Mouse (Mus musculus) liver, embryonic 11.5 days (tissue): ENCODE measurements around the gene Acsl4. TPM values are rescaled to one million over a fixed set of nuclear protein-coding genes. Genes with fewer than 3 reads are reported as not detected.

Experiments used
- ATAC-seq: fragments of 200-750 bp; cut with Nextera tagmentation; replicated peaks from 2 replicates; pipeline ENCODE4 v1.8.0; 2017; ENCODE audit warnings: moderate number of reproducible peaks, mild to moderate bottlenecking, moderate TSS enrichment, moderate library complexity; ENCODE audit not compliant: low FRiP score
- DNase-seq: peaks from one replicate; pipeline ENCODE4 v3.0.0-alpha.2; 2017; ENCODE audit warnings: low spot score
- H3K27ac ChIP-seq: fragments of 300-500 bp; sonication (generic); 2 replicates; pipeline ENCODE4 v1.5.1; 2014; ENCODE audit warnings: mild to moderate bottlenecking, low read depth, low read length, control low read depth
- H3K27me3 ChIP-seq: fragments of 300-500 bp; sonication (generic); replicated peaks from 2 replicates; pipeline ENCODE4 v1.6.1; 2014; ENCODE audit warnings: low read length, mixed read lengths; ENCODE audit not compliant: control insufficient read depth, insufficient read depth
- H3K36me3 ChIP-seq: fragments of 300-500 bp; sonication (generic); 2 replicates; pipeline ENCODE4 v1.6.1; 2014; ENCODE audit warnings: mild to moderate bottlenecking, low read length, moderate library complexity, mixed read lengths; ENCODE audit not compliant: control insufficient read depth, insufficient read depth
- H3K4me1 ChIP-seq: fragments of 300-500 bp; sonication (generic); replicated peaks from 2 replicates; pipeline ENCODE4 v1.6.1; 2014; ENCODE audit warnings: low read length, mixed read lengths; ENCODE audit not compliant: control insufficient read depth, insufficient read depth
- H3K4me2 ChIP-seq: fragments of 300-500 bp; sonication (generic); 2 replicates; pipeline ENCODE4 v1.6.1; 2014; ENCODE audit warnings: mild to moderate bottlenecking, control low read depth, moderate library complexity
- H3K4me3 ChIP-seq: fragments of 300-500 bp; sonication (generic); 2 replicates; pipeline ENCODE4 v1.5.1; 2014; ENCODE audit warnings: low read depth, low read length, control low read depth
- H3K9ac ChIP-seq: fragments of 300-500 bp; sonication (generic); 2 replicates; pipeline ENCODE4 v1.6.1; 2014; ENCODE audit warnings: low read depth, low read length, control low read depth
- H3K9me3 ChIP-seq: fragments of 300-500 bp; sonication (generic); 2 replicates; pipeline ENCODE4 v1.6.1; 2016; ENCODE audit warnings: low read length, inconsistent platforms, mixed read lengths; ENCODE audit not compliant: control insufficient read depth
- WGBS: fragments of 180-500 bp; shearing (Covaris S2); extraction: QIAGEN DNeasy Blood & Tissue Kit; methylation state at CpG from one replicate; pipeline ENCODE4 v1.1.7; 2014; 5-methylcytosine and 5-hydroxymethylcytosine counted together
- polyA plus RNA-seq: library from polyadenylated mRNA; unstranded; fragments of >200 nt; fragmentation: Nextera tagmentation; extraction: Ambion mirVana; gene quantifications from 2 replicates; pipeline ENCODE4 v1.2.1, GENCODE M21; 2014

The Acsl4 gene
- polyA plus RNA-seq, 1 experiment from 2014 or later = 19.8 TPM

DNA sequence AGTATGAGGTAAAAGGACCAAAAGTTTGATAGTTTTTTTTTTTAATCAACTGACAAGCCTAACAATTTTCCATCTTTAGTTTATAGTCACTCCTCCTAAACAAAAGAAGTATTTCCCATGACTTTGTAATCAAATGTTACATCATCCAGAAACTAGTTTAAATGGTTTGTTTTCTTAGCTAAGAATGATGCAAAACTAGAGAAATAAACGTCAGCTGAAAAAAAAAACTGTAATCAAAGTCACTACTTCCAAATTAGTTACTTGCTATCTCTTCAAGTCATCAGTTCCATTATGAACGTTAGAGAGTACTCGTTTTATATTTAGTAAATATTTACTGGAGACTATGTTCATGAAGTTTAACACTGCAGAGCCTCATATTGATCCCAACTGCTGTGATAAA lies 13.6 kb downstream of the Acsl4 start:
- DNase-seq (no peak), ATAC-seq (no peak)
- Histone ChIP-seq H3K4me3 (no peak overlapping the region), H3K27ac (no peak overlapping the region), H3K9ac (no peak overlapping the region), H3K36me3 (no peaks in the 10 kb centered on the region), H3K4me2 (no peak overlapping the region), H3K9me3 (no peaks in the 10 kb centered on the region), H3K27me3 (no peaks in the 10 kb centered on the region), H3K4me1 (no peaks in the 10 kb centered on the region)
- 77% methylated on average over 3 of the region's 3 CpGs for WGBS

DNA sequence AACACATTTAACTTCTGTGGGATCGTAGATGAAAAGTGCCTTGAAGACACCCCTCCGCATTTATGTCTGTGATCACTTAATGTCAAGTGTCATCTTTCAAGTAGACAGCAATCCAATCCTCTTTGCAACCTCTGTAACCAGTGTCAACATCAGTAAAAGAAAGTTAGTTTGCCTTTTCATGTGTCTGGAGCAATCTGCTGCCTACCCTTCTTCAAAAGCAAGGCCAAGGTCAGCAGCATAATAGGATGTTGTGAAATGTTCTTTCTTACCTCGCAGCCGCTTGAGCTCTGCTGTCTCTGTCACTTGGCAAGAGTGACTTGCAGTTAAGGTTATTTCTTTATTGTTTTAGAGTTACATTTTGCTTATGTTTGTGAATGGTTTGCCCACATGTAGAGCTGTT lies 14.8 kb downstream of the Acsl4 start:
- no peak overlapping the region for H3K27ac ChIP-seq
- no peak overlapping the region for H3K4me2 ChIP-seq
- no peak for DNase-seq
- no peaks in the 10 kb centered on the region for H3K9me3 ChIP-seq
- no peak overlapping the region for H3K4me3 ChIP-seq
- H3K36me3 ChIP-seq = no peaks in the 10 kb centered on the region
- no peaks in the 10 kb centered on the region for H3K4me1 ChIP-seq
- H3K9ac ChIP-seq = no peak overlapping the region
- ATAC-seq = no peak
- WGBS = 87% methylated on average over 4 of the region's 4 CpGs
- no peaks in the 10 kb centered on the region for H3K27me3 ChIP-seq

DNA sequence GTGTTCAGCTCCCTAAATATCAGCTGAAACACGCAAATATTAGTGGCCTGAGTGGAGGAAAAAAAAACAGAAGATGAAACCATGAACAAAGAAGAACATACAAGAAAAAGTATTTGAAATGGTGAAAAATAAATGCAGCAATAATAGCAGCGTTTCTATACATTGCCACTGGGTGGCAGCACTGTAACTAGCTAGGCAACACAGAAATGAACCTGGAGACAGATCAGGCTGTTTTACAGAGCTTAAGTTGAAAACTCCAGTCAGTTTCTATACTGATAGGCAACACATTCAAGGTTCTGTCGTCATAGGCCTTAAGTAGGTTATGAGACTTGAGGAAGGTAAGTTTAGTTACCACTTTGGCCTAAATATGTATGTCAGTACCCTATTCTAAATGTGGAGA lies 17.9 kb downstream of the Acsl4 start:
- WGBS = 20% methylated on average over 3 of the region's 3 CpGs
- ATAC-seq = no peak
- no peak for DNase-seq

DNA sequence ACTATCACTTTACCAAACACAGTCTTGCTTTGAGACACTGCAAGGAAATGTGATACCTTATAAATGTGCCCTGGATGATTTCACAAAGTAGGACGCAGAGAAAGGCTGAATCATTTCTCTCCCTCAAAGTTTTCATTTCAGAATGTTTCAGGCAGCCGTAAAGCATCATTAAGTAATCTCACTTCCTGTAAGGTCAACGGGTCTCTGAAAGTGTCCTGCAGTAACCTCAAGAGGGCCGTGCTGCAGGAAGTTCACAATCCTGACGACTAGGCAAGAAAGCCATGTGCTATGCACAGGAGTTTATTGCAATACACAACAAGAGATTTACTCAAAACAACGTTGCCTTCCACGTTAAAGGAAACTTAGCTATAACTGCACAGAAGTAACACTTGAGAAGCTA lies 20.4 kb downstream of the Acsl4 start:
- DNase-seq (no peak), ATAC-seq (no peak)
- Histone ChIP-seq H3K4me3 (no peak overlapping the region), H3K27me3 (no peaks in the 10 kb centered on the region), H3K9ac (no peak overlapping the region), H3K27ac (no peak overlapping the region), H3K4me1 (no peaks in the 10 kb centered on the region), H3K4me2 (no peak overlapping the region), H3K36me3 (no peaks in the 10 kb centered on the region), H3K9me3 (no peaks in the 10 kb centered on the region)
- WGBS = 32% methylated on average over 7 of the region's 7 CpGs

More for the DNA sequence above, 17.9 kb downstream of the Acsl4 start:
- H3K9me3 ChIP-seq = no peaks in the 10 kb centered on the region
- H3K27ac ChIP-seq = no peak overlapping the region
- no peaks in the 10 kb centered on the region for H3K4me1 ChIP-seq
- no peak overlapping the region for H3K4me3 ChIP-seq
- no peak overlapping the region for H3K9ac ChIP-seq
- no peak overlapping the region for H3K4me2 ChIP-seq
- H3K27me3 ChIP-seq = no peaks in the 10 kb centered on the region
- no peaks in the 10 kb centered on the region for H3K36me3 ChIP-seq

DNA sequence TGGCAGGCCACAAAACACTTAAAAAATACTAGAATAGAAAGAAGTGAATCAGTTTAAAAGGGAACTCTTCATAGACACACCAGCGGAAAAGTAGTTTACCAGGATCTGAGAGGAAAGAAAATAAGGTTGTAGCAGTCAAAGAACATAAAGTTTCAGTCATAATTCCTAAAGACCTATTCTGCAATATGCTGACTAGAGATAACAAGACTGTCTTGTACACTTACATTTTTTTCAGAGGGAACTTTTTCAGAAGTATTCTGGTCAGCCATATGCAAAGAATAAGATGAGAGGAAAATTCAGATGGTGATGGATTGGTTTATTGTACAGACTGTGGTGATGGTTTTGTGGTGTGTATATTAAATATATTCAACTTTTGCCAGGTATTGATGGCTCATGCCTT lies 26.5 kb downstream of the Acsl4 start:
- WGBS = 72% methylated on average over 1 of the region's 1 CpGs
- DNase-seq (no peak), ATAC-seq (no peak)
- Histone ChIP-seq H3K4me2 (no peak overlapping the region), H3K9ac (no peak overlapping the region), H3K27me3 (no peaks in the 10 kb centered on the region), H3K36me3 (no peaks in the 10 kb centered on the region), H3K27ac (no peak overlapping the region; the same call in 1 of the 2 replicates), H3K4me3 (no peak overlapping the region), H3K4me1 (no peaks in the 10 kb centered on the region; the same call in 1 of the 2 replicates), H3K9me3 (no peaks in the 10 kb centered on the region)

DNA sequence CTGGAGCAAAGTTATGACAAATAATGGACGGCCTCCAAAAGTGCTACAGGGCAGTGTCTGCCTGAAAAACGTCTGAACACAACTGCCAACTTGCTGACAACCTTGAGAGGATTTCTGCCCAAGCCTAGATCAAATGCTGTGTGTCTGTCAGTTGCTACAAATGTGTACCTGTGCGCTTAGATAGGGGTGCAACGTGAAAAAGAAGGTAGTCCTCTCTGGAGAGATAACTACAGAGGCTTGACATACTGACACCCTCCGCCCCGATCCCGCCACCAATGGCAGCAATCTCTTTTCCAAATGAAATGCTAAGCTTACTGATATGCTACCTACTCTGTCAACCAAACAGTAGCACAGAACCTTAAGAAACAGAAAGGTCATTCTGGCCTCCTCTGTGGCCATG lies 31.3 kb downstream of the Acsl4 start:
- no peak for DNase-seq
- H3K4me2 ChIP-seq = peak overlapping the region; percentile 23
- H3K9me3 ChIP-seq = no peaks in the 10 kb centered on the region
- 50% methylated on average over 7 of the region's 7 CpGs for WGBS
- H3K4me1 ChIP-seq = no peaks in the 10 kb centered on the region; the same call in 1 of the 2 replicates
- peak; percentile 99 for ATAC-seq
- peak overlapping the region; percentile 40 for H3K27ac ChIP-seq
- H3K4me3 ChIP-seq = no peak overlapping the region
- no peaks in the 10 kb centered on the region for H3K36me3 ChIP-seq
- no peak overlapping the region for H3K9ac ChIP-seq
- H3K27me3 ChIP-seq = no peaks in the 10 kb centered on the region

DNA sequence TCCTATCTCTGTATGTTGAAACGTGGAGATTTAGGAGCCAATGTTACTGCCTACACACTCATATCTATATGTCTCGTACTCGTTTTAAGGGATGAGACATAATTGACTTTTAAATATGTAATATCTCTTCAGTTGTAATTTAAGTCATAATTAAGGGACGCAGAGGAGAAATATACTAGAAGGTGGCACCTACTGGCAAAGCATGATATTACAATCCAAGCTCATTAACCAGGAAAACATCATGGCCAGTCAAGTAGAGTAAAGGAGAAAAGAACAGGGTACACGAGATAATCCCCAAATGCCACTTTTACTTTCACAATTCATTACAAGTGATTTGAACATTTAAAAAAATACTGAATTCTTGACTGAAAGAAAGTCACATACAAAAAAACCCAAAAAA lies 31.9 kb downstream of the Acsl4 start:
- H3K27ac ChIP-seq = no peak overlapping the region; the same call in 1 of the 2 replicates

DNA sequence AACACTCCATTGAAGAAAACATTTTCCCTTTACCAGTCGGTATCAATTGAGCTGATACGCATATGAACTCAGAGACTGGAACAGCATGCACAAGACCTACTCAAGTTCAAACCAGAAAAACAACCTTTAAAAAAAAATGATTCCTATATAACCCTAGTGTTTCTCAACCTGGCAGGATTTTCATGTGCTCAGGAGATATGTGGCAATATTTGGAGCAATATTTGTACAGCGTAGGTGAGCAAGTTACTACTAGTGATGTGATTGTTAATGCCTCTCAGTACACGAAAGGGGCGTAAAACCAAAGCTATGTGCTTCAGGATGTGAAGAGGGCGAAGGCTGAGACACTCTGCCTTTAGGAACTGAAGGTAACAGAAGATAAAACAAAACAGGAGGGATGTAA lies 54.1 kb downstream of the Acsl4 start:
- ATAC-seq (no peak), DNase-seq (no peak)
- no peak overlapping the region for H3K4me2 ChIP-seq
- H3K4me1 ChIP-seq = no peaks in the 10 kb centered on the region
- WGBS = 89% methylated on average over 6 of the region's 6 CpGs
- no peak overlapping the region for H3K4me3 ChIP-seq
- no peak overlapping the region for H3K27ac ChIP-seq
- no peaks in the 10 kb centered on the region for H3K27me3 ChIP-seq
- H3K9ac ChIP-seq = no peak overlapping the region
- no peaks in the 10 kb centered on the region for H3K9me3 ChIP-seq
- H3K36me3 ChIP-seq = no peaks in the 10 kb centered on the region; the same call in 1 of the 2 replicates

More for the DNA sequence above, 31.9 kb downstream of the Acsl4 start:
- WGBS = 75% methylated on average over 5 of the region's 5 CpGs
- DNase-seq = no peak
- Histone ChIP-seq H3K36me3 (no peaks in the 10 kb centered on the region), H3K9ac (no peak overlapping the region), H3K4me3 (no peak overlapping the region), H3K4me1 (no peaks in the 10 kb centered on the region; the same call in 1 of the 2 replicates), H3K9me3 (no peaks in the 10 kb centered on the region), H3K4me2 (0 out of 2 replicates have a peak overlapping the region, but pooled peaks have one; percentile 23), H3K27me3 (no peaks in the 10 kb centered on the region)
- no peak for ATAC-seq

DNA sequence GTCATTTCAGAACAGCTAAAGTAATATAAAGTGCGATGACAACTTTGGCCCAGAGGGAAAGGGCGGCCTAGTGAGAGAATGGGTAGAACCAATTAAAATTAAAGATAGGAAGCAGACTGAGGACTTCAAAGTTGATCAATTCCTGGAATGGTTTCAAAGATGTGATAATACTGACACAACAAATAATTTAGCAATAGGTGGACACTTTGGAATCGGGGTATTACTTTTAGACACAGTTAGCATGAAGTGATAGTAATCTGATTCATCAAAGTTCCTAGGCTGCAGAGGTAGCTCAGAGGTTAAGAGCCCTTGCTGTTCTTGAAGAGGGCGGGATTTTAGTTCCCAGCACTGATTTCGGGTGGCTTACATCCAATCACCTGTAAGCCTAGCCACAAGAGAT lies 54.8 kb downstream of the Acsl4 start:
- Histone ChIP-seq H3K36me3 (no peaks in the 10 kb centered on the region; the same call in 1 of the 2 replicates), H3K27me3 (no peaks in the 10 kb centered on the region), H3K4me3 (no peak overlapping the region), H3K9me3 (no peaks in the 10 kb centered on the region), H3K27ac (no peak overlapping the region), H3K4me1 (no peaks in the 10 kb centered on the region), H3K9ac (no peak overlapping the region), H3K4me2 (no peak overlapping the region)
- no peak for ATAC-seq
- no peak for DNase-seq
- WGBS = 90% methylated on average over 5 of the region's 5 CpGs
